Mouse (Mus musculus): ENCODE measurements around the gene Gpr37. TPM values are rescaled to one million over a fixed set of nuclear protein-coding genes. Genes with fewer than 3 reads are reported as not detected.

The Gpr37 gene
- polyA plus RNA-seq, 1 experiment from 2014 or later, result 5.8 TPM

DNA sequence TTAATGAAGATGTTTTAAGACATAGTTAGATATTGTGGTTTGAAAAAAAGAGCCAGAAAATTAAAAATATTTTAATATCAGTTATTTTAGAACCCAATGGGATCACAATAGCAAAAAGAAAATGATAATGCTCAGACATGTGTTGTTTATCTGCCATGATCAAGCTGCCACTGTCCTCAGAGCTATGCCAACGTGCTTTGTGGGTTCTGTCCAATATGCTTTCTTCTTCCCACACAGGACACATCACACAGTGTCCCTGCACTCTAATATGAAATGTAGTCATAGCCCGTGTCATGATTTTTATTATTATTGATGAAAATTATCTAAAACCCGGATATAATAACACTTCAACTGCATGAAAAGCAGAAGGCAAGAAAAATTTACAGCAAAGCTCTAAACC lies 16.7 kb downstream of the Gpr37 start:
- ATAC-seq (ENCODE audit: low FRiP score), result no peak
- 75% methylated on average over 3 of the region's 3 CpGs for WGBS
- H3K4me2 ChIP-seq, result no peak overlapping the region
- no peaks in the 10 kb centered on the region for H3K4me1 ChIP-seq
- H3K9ac ChIP-seq (replicated peaks), result no peak overlapping the region
- H3K9me3 ChIP-seq (replicated peaks), result no peaks in the 10 kb centered on the region
- H3K27ac ChIP-seq (replicated peaks), result no peak overlapping the region
- no peaks in the 10 kb centered on the region for H3K36me3 ChIP-seq
- H3K4me3 ChIP-seq (replicated peaks), result no peak overlapping the region
- no peaks in the 10 kb centered on the region for H3K27me3 ChIP-seq (replicated peaks)

DNA sequence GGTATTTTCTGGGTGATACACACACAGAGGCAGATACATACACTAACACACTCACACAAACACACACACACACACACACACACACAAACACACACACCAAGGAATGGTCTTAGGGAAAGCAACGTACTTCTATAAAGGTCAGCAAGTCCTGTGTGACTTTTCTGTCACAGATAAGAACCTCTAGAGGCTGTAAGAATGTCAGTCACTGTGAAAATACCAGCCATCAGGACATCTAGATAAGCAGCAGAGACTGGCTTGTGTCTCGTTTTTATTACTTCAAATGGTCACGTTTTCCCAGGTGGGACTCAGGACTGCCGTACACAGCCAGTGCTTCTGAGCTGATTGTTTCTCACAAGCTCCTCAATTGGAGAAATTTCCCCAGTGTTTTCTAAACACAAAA lies 20.4 kb downstream of the Gpr37 start:
- Histone ChIP-seq H3K4me2 (no peak overlapping the region), H3K9me3 (replicated peaks) (no peaks in the 10 kb centered on the region), H3K9ac (replicated peaks) (no peak overlapping the region), H3K36me3 (no peaks in the 10 kb centered on the region), H3K4me3 (replicated peaks) (no peak overlapping the region), H3K27me3 (replicated peaks) (no peaks in the 10 kb centered on the region), H3K4me1 (no peaks in the 10 kb centered on the region), H3K27ac (replicated peaks) (no peak overlapping the region)
- 71% methylated on average over 4 of the region's 4 CpGs for WGBS
- ATAC-seq (ENCODE audit: low FRiP score), result no peak

DNA sequence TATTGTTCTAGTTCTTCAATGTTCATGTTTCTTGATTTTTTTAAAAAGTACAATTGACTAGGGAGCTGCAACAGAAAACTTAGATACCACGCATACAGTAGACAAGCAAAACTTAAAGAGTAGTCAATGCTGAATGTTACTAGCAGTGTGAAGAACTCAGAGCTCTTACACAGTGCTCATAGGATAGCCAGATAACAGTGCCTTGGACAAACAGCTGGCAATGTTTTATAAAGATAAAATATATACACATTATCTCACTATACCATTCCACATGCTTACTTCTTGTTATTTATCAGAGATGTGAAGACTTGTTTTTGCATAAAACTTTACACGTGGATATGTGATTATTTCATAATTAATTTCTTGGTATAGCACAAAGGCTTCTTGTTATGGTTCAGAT lies 26.6 kb downstream of the Gpr37 start:
- Histone ChIP-seq H3K4me3 (replicated peaks) (no peak overlapping the region), H3K4me2 (no peak overlapping the region), H3K27ac (replicated peaks) (no peak overlapping the region), H3K9me3 (replicated peaks) (no peaks in the 10 kb centered on the region), H3K4me1 (no peaks in the 10 kb centered on the region), H3K36me3 (no peaks in the 10 kb centered on the region), H3K9ac (replicated peaks) (no peak overlapping the region), H3K27me3 (replicated peaks) (no peaks in the 10 kb centered on the region)
- WGBS, result 83% methylated on average over 2 of the region's 2 CpGs
- ATAC-seq (ENCODE audit: low FRiP score), result no peak

DNA sequence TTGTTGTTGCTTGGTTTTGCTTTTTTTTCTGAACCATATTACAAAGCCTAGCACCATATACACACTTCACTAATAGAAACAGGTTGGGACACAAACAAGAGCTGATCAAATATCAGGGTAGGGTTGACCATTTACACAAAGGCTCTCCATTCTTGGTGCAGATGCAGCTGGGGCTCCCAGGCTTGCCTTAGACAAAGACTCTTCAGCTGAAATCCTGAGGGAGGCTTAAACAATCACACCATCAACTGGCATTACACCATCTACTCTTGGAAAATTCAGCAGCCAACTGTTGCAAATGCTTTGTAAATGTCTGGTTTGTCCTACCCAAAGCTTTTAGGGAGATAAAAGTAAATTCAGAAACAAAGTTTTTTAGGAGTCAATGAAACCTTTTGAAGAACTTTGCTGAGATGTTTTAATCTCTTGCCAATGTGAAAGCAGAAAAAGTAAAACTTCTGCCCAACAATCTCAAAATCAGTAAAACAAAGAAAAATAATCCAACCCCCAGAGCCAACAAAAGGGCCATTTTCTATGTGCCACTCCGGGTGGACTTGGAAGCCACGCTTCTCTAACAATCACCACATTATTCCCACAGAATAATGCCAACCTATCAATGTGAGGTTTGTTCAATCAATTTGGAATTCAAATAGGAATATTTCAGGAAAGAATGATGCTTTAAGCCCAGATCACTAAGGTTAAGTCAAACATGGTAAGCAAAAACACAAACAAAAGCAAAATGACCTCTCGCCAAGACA lies 30.4 kb downstream of the Gpr37 start:
- Histone ChIP-seq H3K9ac (replicated peaks) (no peak overlapping the region), H3K4me2 (no peak overlapping the region), H3K27me3 (replicated peaks) (no peaks in the 10 kb centered on the region), H3K36me3 (no peaks in the 10 kb centered on the region), H3K9me3 (replicated peaks) (no peaks in the 10 kb centered on the region), H3K27ac (replicated peaks) (no peak overlapping the region), H3K4me1 (no peaks in the 10 kb centered on the region), H3K4me3 (replicated peaks) (no peak overlapping the region)
- no peak for ATAC-seq (ENCODE audit: low FRiP score)
- 75% methylated on average over 3 of the region's 3 CpGs for WGBS

Other genes with a start within 250 kb of the Gpr37 start
- 28.0 and 28.2 TPM in 2 replicates for gene Pot1a, start 118.5 kb upstream of the Gpr37 start, polyA plus RNA-seq (2015; fragmentation: Nextera tagmentation; extraction: Ambion mirVana)